Mouse (Mus musculus) yolk sac, embryonic 10.5 days (tissue): ENCODE results near the gene Nfkb2.

Experiments
- DNase-seq: peaks from one replicate; pipeline ENCODE4 v3.0.0-alpha.2; 2017; ENCODE audit warnings: low spot score

The Nfkb2 gene

DNA sequence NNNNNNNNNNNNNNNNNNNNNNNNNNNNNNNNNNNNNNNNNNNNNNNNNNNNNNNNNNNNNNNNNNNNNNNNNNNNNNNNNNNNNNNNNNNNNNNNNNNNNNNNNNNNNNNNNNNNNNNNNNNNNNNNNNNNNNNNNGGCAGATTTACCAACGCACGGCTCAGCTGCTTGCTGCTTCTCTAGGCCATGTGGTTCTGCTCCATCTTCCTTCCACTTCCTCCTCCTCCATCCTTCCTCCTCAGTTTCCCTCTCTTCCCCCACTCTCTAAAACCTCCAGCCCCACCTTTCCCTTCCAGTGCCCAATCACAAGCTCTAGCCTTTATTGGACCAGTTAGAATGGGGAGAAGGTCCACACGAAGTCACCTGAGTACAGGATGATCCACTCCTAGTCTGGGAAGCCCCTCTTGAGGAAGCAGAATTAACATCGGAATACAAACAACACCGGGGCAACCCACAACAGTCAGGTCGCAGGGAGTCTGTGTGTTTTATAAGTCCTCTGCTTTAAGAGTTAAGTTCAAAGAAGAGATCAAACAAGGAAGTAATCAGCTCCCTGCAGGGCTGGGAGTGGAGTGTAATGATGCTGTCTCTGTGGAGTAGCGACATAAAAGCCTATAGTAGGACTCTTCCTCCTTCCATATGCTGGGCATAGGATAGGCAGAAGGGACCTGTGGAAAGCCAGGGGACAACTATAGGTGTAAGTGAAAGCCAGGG is 40.7 kb downstream of the Nfkb2 start:
- no peak for DNase-seq

DNA sequence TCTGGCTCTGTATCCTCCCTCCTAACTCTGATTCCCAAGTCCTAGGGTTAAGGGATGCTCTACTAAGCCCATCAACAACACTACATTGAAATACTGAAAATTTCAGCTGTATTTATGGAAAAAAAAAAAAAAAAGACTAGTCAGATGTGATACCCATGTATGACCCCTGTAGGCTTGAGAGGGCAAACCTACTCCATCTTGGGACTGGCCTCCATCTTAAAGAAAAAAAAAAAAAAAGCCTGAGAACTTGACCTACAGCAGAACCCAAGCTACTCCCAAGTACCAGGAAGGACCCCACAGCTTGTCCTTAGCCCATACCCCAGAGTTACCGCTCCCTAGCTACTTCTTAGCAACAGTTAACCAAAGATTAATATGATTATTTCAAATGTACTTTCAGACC is 43.0 kb downstream of the Nfkb2 start:
- DNase-seq, result no peak

DNA sequence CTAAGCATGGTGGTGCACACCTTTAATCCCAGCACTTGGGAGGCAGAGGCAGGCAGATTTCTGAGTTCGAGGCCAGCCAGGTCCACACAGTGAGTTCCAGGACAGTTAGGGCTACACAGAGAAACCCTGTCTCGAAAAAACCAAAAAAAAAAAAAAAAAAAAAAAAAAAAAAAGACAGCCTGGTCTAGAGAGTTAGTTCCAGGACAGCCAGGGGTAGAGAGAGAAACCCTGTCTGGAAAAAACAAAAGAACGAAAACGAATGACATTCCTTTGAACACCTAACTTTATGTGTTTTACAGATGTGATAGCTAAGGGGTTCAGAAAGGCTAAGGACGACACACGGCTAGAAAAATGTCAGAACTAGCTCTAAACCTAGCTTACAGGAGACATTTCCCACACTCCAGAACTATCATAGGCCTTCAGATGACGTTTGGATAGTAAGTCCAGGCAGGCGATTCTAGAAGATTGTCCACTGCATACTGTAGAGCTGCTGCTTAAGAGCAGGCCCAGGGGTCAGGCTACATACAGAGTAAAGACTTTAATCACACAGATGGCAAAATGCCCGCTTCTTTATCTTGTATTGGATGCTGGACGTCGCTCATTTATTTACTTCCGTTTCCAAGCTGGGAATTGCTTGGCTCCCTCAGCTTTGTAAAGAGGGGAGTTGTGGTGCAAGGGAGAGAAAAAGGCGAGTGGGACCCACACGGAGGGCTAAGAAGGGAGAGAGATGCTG is 44.0 kb downstream of the Nfkb2 start:
- DNase-seq, result no peak

DNA sequence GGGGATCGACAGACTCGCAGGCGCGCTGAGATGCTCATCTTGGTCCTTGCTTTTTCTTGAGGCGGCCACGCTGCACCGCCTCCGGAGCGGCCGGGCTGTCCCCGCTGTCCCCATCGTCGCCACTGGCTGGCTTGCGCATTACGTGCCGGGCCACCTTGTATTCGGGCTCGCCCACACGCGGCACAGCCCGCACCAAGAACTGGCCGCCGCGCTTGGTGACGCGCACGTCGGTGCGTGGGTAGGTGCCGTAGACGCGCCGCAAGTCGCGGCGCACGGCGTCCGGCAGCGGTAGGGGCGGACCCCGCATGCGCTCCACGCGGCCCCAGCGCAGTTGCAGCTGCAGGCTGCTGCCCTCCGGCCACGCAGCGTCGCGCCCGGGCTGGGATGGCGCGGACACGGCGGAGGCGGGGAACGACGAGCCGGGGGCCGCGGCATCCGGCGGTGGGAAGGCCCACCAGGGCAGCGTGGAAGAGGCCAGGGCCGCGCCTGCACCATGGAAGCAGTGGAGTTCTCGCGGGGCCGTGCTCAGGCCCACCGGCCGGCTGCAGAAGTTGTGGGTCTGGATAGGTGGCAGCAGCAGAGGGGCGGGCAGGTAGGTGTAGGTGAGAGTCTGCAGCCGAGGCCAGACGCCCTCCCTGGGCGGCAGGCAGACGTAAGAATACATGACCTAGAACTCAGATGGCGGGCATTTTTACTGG is 44.8 kb downstream of the Nfkb2 start:
- DNase-seq, result peak; percentile 50

DNA sequence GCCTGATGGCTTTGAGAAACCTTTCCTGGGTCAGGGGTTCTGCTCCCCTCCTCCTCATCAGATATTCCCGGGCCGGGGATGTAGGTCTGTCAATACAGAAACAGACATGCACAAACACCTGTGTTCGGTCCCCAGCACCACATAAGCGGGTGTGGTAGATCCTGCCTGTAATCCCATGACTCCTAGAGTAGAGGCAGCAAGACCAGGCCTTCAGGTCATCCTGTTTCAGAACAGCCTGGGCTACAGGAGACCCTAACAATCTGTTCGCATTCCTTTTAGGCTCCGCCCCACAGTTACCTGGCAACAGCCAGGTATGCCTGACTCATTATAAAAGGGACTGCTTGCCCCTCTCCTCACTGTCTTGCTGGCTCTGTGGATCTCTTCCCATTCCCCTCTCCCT is 45.4 kb downstream of the Nfkb2 start:
- no peak for DNase-seq

DNA sequence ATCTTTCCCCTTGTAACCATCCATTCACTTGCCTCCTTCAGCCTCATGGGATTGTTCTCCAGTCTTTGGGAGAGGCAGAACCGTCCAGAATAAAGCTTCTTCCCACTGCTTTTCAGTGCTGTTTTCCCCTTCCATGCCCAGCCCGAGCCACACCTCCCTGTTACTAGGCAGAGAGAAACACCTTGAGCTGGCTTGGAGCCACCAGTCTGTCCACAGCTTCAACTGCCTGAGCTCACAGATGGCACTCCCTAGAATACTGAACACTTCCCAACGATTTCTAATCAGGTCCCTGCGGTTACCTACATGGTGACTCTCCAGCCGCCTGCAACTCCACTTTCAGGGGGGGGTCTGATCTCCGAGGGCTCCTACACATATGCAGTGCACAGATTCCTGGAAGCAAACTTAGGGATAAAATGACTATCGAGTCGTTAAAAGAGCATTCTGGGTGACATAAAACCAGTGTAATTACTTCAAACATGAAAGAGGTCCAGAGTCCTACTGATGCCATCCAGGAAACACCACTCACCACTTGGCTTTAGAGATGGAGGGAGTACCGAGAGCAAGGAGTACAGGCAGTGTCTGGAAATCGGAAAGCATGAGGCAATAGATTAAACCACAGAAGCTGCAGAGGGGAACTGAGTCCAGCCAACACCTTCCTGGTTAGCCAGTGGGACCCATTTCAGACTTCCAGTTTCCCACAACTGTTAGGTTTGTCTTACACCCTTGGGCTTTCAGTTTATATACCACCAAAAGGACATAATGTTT is 46.2 kb downstream of the Nfkb2 start, which contains the start of gene 2310034G01Rik:
2310034G01Rik (minus strand) TSS at position 135 of the 765 bp plus-strand sequence.
- DNase-seq, result no peak

DNA sequence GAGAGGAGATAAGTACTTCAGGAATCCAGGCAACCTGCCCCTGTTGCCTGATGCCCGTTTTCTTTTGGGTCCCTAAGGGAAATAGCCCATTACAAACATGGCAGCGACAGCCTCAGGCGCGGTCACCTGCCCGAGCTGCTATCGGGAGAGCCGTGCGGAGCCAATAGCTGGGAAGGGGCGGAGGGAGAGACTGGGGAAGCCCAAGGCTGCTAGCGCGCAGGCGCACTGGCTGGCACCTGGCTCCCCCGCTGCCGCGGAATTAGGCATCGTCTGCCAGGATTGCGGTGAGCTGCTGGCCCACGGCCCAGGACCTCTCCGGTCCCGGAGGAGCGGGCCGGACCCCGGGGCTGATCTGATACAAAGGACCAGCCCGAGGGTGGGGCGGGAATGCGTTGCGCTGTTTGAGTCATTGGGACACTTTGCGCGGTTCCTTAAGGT is 52.6 kb downstream of the Nfkb2 start:
- DNase-seq, result peak; percentile 89

DNA sequence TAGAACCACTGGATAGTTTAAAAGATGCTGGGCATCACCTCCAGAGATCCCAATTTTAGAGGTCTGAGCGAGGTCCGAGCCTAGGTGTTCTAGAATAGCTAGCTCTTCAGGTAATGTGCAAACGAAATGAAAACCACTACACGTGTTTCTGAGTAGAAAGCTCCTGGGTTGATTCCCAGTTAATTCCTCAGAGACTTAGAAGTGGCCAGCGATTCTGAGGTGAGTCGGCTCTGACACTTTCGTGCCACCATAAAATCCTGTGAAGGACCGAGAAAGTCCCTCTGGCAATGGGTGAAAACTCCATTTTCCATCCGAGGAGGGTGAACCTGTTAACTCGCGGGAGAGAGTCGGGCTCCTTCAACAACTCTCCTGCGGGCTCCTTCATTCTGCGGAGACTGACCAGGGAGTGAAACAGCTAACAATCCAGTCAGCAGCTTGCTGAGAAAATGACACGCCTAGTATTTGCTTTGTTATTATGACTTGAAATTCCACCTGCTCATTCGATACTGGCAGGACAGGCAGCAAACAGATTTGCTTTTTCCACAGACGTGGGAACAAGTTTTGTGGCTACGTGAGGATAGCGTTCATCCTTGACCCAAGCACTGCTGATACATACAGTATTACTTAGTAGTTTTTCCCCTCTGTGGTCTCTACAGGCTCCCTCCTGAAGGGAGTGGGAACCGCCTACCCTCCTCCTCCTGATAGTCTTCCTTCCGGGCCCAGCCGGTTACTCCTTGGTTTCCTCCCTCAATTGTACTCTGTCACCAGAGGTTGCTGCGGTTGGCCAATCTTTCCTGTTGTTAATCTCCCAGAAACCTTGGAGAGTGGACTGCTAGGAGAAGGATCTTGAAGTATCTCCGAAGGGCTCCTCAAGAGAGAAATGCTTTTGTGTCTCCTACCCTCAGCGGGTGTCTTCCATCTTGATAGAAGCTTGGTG is 53.5 kb downstream of the Nfkb2 start:
- DNase-seq, result peak; percentile 77

DNA sequence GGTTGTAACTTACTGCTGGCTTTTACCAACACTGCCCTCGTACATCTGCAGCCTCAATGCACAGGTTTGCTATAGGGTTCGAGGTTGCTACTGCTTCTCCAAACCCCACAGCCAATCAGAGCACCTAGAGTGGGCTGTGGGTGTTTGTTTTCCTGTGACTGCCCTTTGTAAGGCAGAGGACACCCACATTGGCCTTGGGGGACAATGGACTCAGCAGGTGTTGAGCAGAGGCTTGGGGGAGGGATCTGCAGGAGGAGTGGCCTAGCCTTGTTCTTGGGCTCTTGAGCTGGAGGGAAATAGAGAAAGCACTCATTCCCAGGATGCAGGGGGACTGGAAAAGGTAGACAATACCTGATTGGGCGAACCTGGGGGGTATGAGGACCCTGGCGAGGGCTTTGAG is 54.3 kb downstream of the Nfkb2 start:
- peak; percentile 45 for DNase-seq
